Mouse (Mus musculus) embryo, embryonic 10 days (tissue): ENCODE results near the gene Tmem192.

Experiments
- DNase-seq: peaks from one replicate; pipeline ENCODE4 v3.0.0-alpha.2; 2015; ENCODE audit warnings: low spot score

The Tmem192 gene

GRCm38 (mm10) chr8:64946820-64947697, at the start of gene Tmem192:
Gene Tmem192, plus strand, starts transcription at chr8:64947185.
- peak; percentile 86 for DNase-seq

DNA sequence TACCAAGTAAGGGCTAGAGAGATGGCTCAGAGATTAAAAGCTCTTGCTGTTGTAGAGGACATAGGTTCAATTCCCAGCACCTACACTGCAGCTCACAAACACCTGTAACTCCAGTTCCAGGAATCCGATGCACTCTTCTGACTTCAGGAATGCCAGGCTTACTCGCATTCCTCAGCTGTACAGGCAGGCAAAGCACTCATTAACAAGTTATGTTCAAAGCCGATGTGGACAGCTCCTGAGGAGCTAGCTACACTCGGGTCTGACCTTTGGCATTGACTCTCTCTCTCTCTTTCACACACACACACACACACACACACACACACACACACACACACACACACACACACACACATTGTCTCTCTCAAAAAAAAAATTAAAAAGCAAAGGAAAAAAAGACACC, 48.3 kb upstream of the Tmem192 start:
- DNase-seq: peak; percentile 42

DNA sequence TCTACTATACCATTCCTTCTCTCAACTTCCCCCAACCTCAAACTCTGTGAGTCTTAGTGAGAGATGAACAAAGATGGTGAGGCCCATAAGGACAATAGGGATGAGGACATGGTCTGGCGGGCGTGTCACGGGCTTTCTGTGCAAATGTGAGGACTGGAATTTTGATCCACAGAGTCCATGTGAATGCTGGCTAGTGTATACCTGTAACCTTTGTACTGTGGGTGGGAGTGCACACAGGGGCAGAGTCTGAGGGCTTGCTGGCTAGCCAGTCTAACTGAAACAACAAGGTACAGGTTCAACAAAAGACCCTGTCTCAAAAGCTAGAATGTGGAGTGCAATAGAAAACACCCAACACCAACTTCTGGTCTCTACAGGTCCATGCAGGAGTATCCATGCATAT, 46.3 kb upstream of the Tmem192 start:
- no peak for DNase-seq

DNA sequence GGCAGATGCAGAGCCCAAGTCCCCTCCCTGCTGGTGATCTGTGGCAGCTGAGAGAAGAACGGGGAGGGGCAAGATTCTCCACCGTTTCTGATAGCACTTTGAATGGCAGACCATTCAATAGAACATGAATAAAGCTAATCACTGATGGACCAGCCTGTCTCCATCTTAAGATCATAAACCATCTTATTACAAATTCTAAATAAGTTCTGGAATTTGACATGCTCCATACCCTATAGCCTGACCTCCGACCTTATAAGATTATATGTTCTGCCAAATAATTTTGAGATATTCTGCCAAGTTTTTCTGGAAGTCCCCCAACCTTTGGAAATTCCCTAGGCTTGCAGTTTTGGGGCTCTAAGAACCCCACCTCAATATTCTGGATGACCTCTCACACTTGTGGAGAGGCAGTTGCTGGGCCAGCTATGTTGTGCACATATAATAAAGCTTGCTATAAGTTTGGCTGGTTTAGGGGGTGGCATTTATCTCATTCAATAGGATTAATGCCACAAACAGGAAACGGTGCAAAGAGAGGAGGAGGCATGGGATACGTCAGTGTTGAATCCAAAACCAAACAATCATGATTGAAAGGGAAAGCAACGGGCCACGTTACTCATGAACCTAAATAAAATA, 45.3 kb upstream of the Tmem192 start:
- no peak for DNase-seq

DNA sequence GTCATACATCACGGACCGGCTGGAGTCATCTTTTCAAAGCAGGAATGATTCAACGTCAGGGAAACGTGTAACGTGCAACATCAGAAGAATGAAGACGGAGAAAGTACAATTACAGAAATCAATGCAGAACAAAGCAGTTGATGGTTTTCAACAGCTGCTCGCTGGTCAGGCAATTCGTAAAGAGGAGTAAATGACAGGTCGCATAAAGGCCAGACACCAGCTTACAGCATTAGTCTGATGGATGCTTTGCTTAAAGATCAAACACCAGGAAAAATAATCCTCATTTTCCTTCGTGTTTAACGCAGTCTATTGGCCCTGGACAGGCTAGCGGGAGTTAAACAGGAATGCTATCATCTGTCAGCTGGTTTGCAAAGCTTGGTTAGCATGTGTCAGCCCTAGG, 44.8 kb upstream of the Tmem192 start:
- no peak for DNase-seq

DNA sequence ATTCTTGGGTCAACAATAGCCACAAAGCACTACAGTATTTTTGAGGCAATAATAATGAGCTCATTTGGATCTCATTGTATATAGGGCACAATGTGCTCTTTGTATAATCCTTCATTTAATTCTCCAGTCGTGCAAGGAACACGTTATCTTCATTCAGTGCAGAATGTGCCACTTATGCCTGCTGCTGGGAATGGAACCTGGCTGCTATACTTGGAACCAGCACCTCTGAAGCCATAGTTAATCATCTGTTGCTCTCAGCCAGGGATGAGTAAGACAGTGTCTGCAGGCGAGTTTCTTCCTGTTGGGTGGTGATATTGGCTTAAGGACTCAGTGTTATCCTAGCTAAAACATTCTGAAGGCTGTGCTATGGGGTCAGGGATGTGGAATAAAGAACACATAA, 43.2 kb upstream of the Tmem192 start:
- no peak for DNase-seq

DNA sequence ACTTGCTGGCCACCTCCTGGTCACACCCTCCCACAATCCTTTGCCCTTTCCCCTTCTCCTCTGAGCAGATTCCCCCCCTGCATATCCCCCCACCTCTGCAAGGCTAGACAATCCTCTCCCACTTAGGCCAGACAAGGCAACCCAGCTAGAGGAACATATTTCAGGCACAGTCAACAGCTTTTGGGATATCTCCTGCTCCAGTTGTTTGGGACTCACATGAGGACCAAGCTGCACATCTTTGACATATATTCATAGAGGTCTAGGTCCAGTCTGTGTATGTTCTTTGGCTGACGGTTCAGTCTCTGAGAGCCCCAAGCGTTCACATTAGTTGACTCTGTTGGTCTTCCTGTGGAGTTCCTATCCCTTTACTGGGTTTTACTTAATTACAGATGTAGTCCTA, 37.0 kb upstream of the Tmem192 start:
- DNase-seq: no peak

DNA sequence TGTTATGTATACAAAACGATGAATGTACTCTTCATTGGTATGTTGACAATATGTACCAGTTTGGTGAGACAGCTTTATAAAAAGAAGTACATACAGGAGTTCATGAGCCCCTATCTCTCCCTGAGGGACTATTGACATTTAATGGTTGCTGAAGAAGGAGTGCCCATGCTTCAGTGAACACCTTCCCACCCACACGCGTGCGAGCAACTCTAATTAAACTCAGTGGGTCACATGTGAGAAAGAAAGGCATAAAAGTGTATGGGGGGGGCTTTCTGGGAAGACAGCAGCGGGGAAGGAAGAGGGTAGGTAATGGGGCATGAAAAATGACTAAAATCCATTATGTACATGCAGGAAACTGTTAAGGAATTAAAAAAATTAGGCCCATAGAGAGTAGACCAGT, 30.2 kb upstream of the Tmem192 start:
- DNase-seq: no peak

GRCm38 (mm10) chr8:64923329-64923728, 23.7 kb upstream of the Tmem192 start:
- DNase-seq: no peak

DNA sequence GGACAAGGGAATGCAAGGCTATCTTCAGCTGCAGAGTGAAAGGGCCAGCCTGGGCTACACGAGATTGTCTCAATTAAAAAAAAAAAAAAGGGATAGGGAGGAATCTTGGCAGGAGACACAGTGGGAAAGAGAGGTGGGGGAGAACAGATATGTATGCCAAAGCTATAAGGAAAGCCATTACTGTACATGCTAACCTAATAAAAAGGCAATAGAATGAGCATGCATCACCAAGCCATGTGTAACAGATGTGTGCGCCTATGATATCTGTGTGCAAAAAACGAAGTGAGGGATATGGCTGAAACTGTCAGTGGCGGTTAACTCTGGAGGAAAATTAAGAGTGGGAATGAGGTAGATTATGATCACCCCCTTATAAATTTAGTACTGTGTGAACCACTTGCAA, 21.2 kb upstream of the Tmem192 start:
- DNase-seq: no peak

GRCm38 (mm10) chr8:64926355-64926754, 20.6 kb upstream of the Tmem192 start:
- no peak for DNase-seq

GRCm38 (mm10) chr8:64928938-64929337, 18.0 kb upstream of the Tmem192 start:
- DNase-seq: no peak

DNA sequence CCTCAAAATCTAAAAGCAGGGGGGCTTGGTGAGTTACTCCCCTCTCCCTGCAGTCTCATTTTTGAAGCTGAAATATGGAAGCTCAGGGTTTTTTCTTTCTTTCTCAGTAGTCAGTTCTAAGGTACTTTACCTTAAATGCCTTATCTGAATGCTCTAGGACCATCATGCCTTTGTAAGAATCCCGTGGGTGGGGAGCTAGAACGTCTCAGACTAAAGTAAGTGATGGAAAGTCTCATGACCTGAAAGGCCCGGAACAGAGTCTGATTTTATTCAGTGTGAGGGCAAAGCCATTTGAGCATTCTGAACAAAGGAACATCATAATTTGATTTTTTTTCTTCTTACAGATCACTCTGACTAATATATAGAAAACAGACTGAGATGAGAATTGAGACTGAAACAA, 12.0 kb upstream of the Tmem192 start:
- DNase-seq: no peak

GRCm38 (mm10) chr8:64941019-64941418, 6.0 kb upstream of the Tmem192 start:
- DNase-seq: no peak

- peak; percentile 91 for DNase-seq
Observed at GRCm38 (mm10) chr8:64941495-64941894, 5.5 kb upstream of the Tmem192 start.

GRCm38 (mm10) chr8:64942946-64943345, 4.0 kb upstream of the Tmem192 start:
- no peak for DNase-seq

- DNase-seq: no peak
Observed at GRCm38 (mm10) chr8:64944831-64945230, 2.2 kb upstream of the Tmem192 start.

- DNase-seq: no peak
Observed at GRCm38 (mm10) chr8:64945606-64946005, 1.4 kb upstream of the Tmem192 start.

DNA sequence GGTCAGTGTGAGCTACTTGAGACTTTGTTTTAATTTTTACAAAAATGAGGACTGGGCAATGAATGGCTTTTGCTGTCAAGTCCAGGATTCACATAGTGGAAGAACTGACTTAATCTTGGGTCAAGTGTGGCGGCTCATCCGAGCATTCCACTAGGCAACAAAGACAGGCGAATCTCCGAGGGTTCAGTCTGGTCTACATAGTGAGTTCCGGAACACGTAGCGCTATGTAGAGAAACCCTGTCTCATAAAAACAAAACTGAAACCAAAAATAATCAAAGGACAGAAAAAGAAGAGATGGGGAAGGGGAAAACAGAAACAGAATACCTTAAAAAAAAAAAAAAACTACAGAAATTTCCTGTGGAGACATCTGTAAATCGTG, 555 bp upstream of the Tmem192 start:
- DNase-seq: no peak

GRCm38 (mm10) chr8:64947698-64948034, 681 bp downstream of the Tmem192 start:
- no peak for DNase-seq

DNA sequence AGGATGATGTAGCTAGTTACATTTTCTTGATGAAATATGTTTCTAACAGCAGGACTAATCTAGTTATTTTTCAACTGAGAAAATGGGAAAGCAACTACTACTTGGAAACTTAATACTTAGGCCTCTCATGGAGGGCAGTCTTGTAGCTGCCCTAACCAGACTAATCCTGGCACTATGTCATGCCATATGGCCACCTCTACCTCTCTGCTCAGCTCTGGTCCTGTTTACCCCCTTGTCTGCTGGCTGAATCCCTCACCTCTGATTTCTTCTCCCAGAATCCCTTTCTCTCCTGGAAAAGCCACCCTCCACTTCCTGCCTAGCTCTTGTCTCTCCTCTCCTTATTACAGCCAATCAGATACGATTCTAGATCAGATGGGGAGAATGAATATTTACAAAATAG, 1.4 kb downstream of the Tmem192 start:
- no peak for DNase-seq

- DNase-seq: no peak
Observed at GRCm38 (mm10) chr8:64952101-64952500, 5.1 kb downstream of the Tmem192 start.

GRCm38 (mm10) chr8:64959025-64959424, 12.0 kb downstream of the Tmem192 start:
- DNase-seq: no peak

- no peak for DNase-seq
Observed at GRCm38 (mm10) chr8:64962836-64963235, 15.9 kb downstream of the Tmem192 start.
